Mouse (Mus musculus): Measurements from ENCODE around the gene Rnf24.

Gene Rnf24

GRCm38 (mm10) chr2:131352747-131353563 lies at the start of gene Rnf24:
Gene Rnf24, minus strand, starts transcription at chr2:131352892.
- DNase-seq (ENCODE audit: low read depth, low spot score): peak; percentile 93

GRCm38 (mm10) chr2:131401794-131402495 lies 49.3 kb upstream of the Rnf24 start:
- DNase-seq (ENCODE audit: low read depth, low spot score): no peak

GRCm38 (mm10) chr2:131400846-131401245 lies 48.2 kb upstream of the Rnf24 start:
- no peak for DNase-seq (ENCODE audit: low read depth, low spot score)

GRCm38 (mm10) chr2:131397323-131397848 lies 44.7 kb upstream of the Rnf24 start:
- no peak for DNase-seq (ENCODE audit: low read depth, low spot score)

GRCm38 (mm10) chr2:131386350-131386962 lies 33.8 kb upstream of the Rnf24 start:
- peak; percentile 5 for DNase-seq (ENCODE audit: low read depth, low spot score)

GRCm38 (mm10) chr2:131385176-131385575 lies 32.5 kb upstream of the Rnf24 start:
- no peak for DNase-seq (ENCODE audit: low read depth, low spot score)

- DNase-seq (ENCODE audit: low read depth, low spot score): no peak
Measured at GRCm38 (mm10) chr2:131379541-131379940, 26.8 kb upstream of the Rnf24 start.

GRCm38 (mm10) chr2:131378872-131379271 lies 26.2 kb upstream of the Rnf24 start:
- DNase-seq (ENCODE audit: low read depth, low spot score): no peak

- DNase-seq (ENCODE audit: low read depth, low spot score): no peak
Measured at GRCm38 (mm10) chr2:131377055-131377454, 24.4 kb upstream of the Rnf24 start.

GRCm38 (mm10) chr2:131373656-131374055 lies 21.0 kb upstream of the Rnf24 start:
- no peak for DNase-seq (ENCODE audit: low read depth, low spot score)

- DNase-seq (ENCODE audit: low read depth, low spot score): no peak
Measured at GRCm38 (mm10) chr2:131372276-131372877, 19.7 kb upstream of the Rnf24 start.

GRCm38 (mm10) chr2:131371811-131372210 lies 19.1 kb upstream of the Rnf24 start:
- no peak for DNase-seq (ENCODE audit: low read depth, low spot score)

GRCm38 (mm10) chr2:131370828-131371227 lies 18.1 kb upstream of the Rnf24 start:
- DNase-seq (ENCODE audit: low read depth, low spot score): no peak

GRCm38 (mm10) chr2:131364689-131365088 lies 12.0 kb upstream of the Rnf24 start:
- no peak for DNase-seq (ENCODE audit: low read depth, low spot score)

- no peak for DNase-seq (ENCODE audit: low read depth, low spot score)
Measured at GRCm38 (mm10) chr2:131358481-131358880, 5.8 kb upstream of the Rnf24 start.

- no peak for DNase-seq (ENCODE audit: low read depth, low spot score)
Measured at GRCm38 (mm10) chr2:131354049-131354448, 1.4 kb upstream of the Rnf24 start.

GRCm38 (mm10) chr2:131353564-131353915 lies 848 bp upstream of the Rnf24 start:
- peak; percentile 14 for DNase-seq (ENCODE audit: low read depth, low spot score)

- peak; percentile 75 for DNase-seq (ENCODE audit: low read depth, low spot score)
Measured at GRCm38 (mm10) chr2:131351968-131352746, 535 bp downstream of the Rnf24 start.

GRCm38 (mm10) chr2:131351471-131351870 lies 1.2 kb downstream of the Rnf24 start:
- DNase-seq (ENCODE audit: low read depth, low spot score): no peak

- DNase-seq (ENCODE audit: low read depth, low spot score): no peak
Measured at GRCm38 (mm10) chr2:131350301-131350700, 2.4 kb downstream of the Rnf24 start.

GRCm38 (mm10) chr2:131345556-131345955 lies 7.1 kb downstream of the Rnf24 start:
- DNase-seq (ENCODE audit: low read depth, low spot score): no peak
